Mouse (Mus musculus) neural tube, embryonic 14.5 days (tissue): ENCODE data around the gene Gas8. TPM values are rescaled to one million over a fixed set of nuclear protein-coding genes. Genes with fewer than 3 reads are reported as not detected.
"Not testable (repeated sequence)": the region's sequence is repeated elsewhere in the genome, so short reads cannot be mapped to it uniquely, and the experiment has no call there.

Experiments used
- ATAC-seq: fragments of 200-750 bp; cut with Nextera tagmentation; 2 replicates; pipeline ENCODE4 v1.8.0; 2017; ENCODE audit warnings: low read depth, mild to moderate bottlenecking, moderate TSS enrichment, moderate library complexity
- H3K27ac ChIP-seq: fragments of 300-500 bp; sonication (generic); 2 replicates; pipeline ENCODE4 v1.5.1; 2014; ENCODE audit warnings: low read depth, mild to moderate bottlenecking, control low read depth, low read length, moderate library complexity, mixed read lengths
- H3K27me3 ChIP-seq: fragments of 300-500 bp; sonication (generic); 2 replicates; pipeline ENCODE4 v1.6.1; 2014; ENCODE audit warnings: low read length; ENCODE audit not compliant: control insufficient read depth, insufficient read depth
- H3K36me3 ChIP-seq: fragments of 300-500 bp; sonication (generic); 2 replicates; pipeline ENCODE4 v1.6.1; 2014; ENCODE audit warnings: low read length, mixed read lengths; ENCODE audit not compliant: control insufficient read depth, insufficient read depth
- H3K4me1 ChIP-seq: fragments of 300-500 bp; sonication (generic); 2 replicates; pipeline ENCODE4 v1.6.1; 2014; ENCODE audit warnings: low read length; ENCODE audit not compliant: control insufficient read depth, insufficient read depth
- H3K4me2 ChIP-seq: fragments of 300-500 bp; sonication (generic); 2 replicates; pipeline ENCODE4 v1.6.1; 2014; ENCODE audit warnings: mild to moderate bottlenecking, low read depth, low read length, control low read depth
- H3K4me3 ChIP-seq: fragments of 300-500 bp; sonication (generic); 2 replicates; pipeline ENCODE4 v1.5.1; 2014; ENCODE audit warnings: low read depth, low read length, control low read depth, mixed read lengths
- H3K9ac ChIP-seq: fragments of 300-500 bp; sonication (generic); replicated peaks from 2 replicates; pipeline ENCODE4 v1.6.1; 2014; ENCODE audit warnings: low read depth, mild to moderate bottlenecking, control low read depth, low read length, mixed read lengths
- H3K9me3 ChIP-seq: fragments of 300-500 bp; sonication (generic); 2 replicates; pipeline ENCODE4 v1.6.1; 2016; ENCODE audit warnings: low read length; ENCODE audit not compliant: control insufficient read depth
- WGBS: fragments of 180-500 bp; shearing (Covaris S2); extraction: QIAGEN DNeasy Blood & Tissue Kit; methylation state at CpG from one replicate; pipeline ENCODE4 v1.1.7; 2014; 5-methylcytosine and 5-hydroxymethylcytosine counted together
- polyA plus RNA-seq: library from polyadenylated mRNA; unstranded; fragments of >200 nt; fragmentation: Nextera tagmentation; extraction: Ambion mirVana; gene quantifications from 2 replicates; pipeline ENCODE4 v1.2.1, GENCODE M21; 2014

Gas8 gene
- polyA plus RNA-seq, 1 experiment from 2014 or later, result 36.5 TPM

GRCm38 (mm10) chr8:123507153-123507552 is 11.5 kb upstream of the Gas8 start:
- Histone ChIP-seq H3K27ac (no peak overlapping the region), H3K9ac (no peak overlapping the region), H3K4me2 (no peak overlapping the region), H3K4me3 (no peak overlapping the region), H3K27me3 (no peaks in the 10 kb centered on the region), H3K9me3 (no peaks in the 10 kb centered on the region), H3K4me1 (no peaks in the 10 kb centered on the region), H3K36me3 (peaks cover 66% of the 10 kb centered on the region)
- WGBS, result 98% methylated on average over 5 of the region's 5 CpGs
- no peak for ATAC-seq

GRCm38 (mm10) chr8:123510819-123511218 is 7.8 kb upstream of the Gas8 start:
- H3K9ac ChIP-seq, result no peak overlapping the region
- no peaks in the 10 kb centered on the region for H3K27me3 ChIP-seq
- H3K4me1 ChIP-seq, result peaks cover 13% of the 10 kb centered on the region
- H3K4me3 ChIP-seq, result no peak overlapping the region
- no peak overlapping the region for H3K27ac ChIP-seq
- no peaks in the 10 kb centered on the region for H3K9me3 ChIP-seq
- WGBS, result 75% methylated on average over 5 of the region's 5 CpGs
- H3K4me2 ChIP-seq, result no peak overlapping the region
- peaks cover 34% of the 10 kb centered on the region for H3K36me3 ChIP-seq
- no peak for ATAC-seq

GRCm38 (mm10) chr8:123514136-123514535 is 4.5 kb upstream of the Gas8 start:
- under 1% methylated on average over 9 of the region's 9 CpGs for WGBS
- Histone ChIP-seq H3K9ac (peak overlapping the region; percentile 95), H3K27ac (peak overlapping the region; percentile 89), H3K4me3 (peak overlapping the region; percentile 70), H3K4me2 (peak overlapping the region; percentile 84), H3K27me3 (no peaks in the 10 kb centered on the region), H3K9me3 (no peaks in the 10 kb centered on the region), H3K4me1 (peaks cover 14% of the 10 kb centered on the region), H3K36me3 (peaks cover 4% of the 10 kb centered on the region; the same call in 1 of the 2 replicates)
- ATAC-seq, result no peak

GRCm38 (mm10) chr8:123514781-123515539 is 3.7 kb upstream of the Gas8 start, which contains the start of gene Dbndd1:
TSS of gene Dbndd1 (minus strand) at chr8:123515463.
- Histone ChIP-seq H3K27ac (peak within 1 kb of the TSS; percentile 89), H3K9ac (peak within 1 kb of the TSS; percentile 95), H3K36me3 (no peaks in the 10 kb centered on the region; the same call in 1 of the 2 replicates), H3K4me1 (peaks cover 20% of the 10 kb centered on the region), H3K4me3 (peak within 1 kb of the TSS; percentile 70), H3K4me2 (peak within 1 kb of the TSS; percentile 84), H3K27me3 (no peaks in the 10 kb centered on the region), H3K9me3 (no peaks in the 10 kb centered on the region)
- WGBS, result 1% methylated on average over 56 of the region's 63 CpGs
- ATAC-seq, result peak; percentile 69

- H3K27ac ChIP-seq, result peak overlapping the region; percentile 44; the same call in 1 of the 2 replicates
- peak overlapping the region; percentile 84 for H3K4me2 ChIP-seq
- H3K4me3 ChIP-seq, result peak overlapping the region; percentile 70
- H3K4me1 ChIP-seq, result peaks cover 20% of the 10 kb centered on the region
- no peak overlapping the region for H3K9ac ChIP-seq
- H3K27me3 ChIP-seq, result no peaks in the 10 kb centered on the region
- under 1% methylated on average over 8 of the region's 11 CpGs for WGBS
- H3K36me3 ChIP-seq, result no peaks in the 10 kb centered on the region; the same call in 1 of the 2 replicates
- H3K9me3 ChIP-seq, result no peaks in the 10 kb centered on the region
- ATAC-seq, result no peak; the same call in 1 of the 2 replicates
Observed at GRCm38 (mm10) chr8:123515540-123515897, 3.1 kb upstream of the Gas8 start.

- no peak overlapping the region for H3K27ac ChIP-seq
- ATAC-seq, result no peak
- no peaks in the 10 kb centered on the region; the same call in 1 of the 2 replicates for H3K36me3 ChIP-seq
- 28% methylated on average over 2 of the region's 2 CpGs for WGBS
- H3K4me3 ChIP-seq, result no peak overlapping the region
- no peaks in the 10 kb centered on the region for H3K9me3 ChIP-seq
- H3K4me2 ChIP-seq, result no peak overlapping the region
- peaks cover 20% of the 10 kb centered on the region for H3K4me1 ChIP-seq
- H3K27me3 ChIP-seq, result no peaks in the 10 kb centered on the region
- H3K9ac ChIP-seq, result no peak overlapping the region
Observed at GRCm38 (mm10) chr8:123516596-123516995, 2.0 kb upstream of the Gas8 start.

- H3K4me2 ChIP-seq, result peak overlapping the region; percentile 85
- H3K4me1 ChIP-seq, result peaks cover 11% of the 10 kb centered on the region
- 0 out of 2 replicates have a peak overlapping the region, but pooled peaks have one; percentile 49 for H3K9ac ChIP-seq
- H3K4me3 ChIP-seq, result peak overlapping the region; percentile 40; the same call in 1 of the 2 replicates
- no peak overlapping the region for H3K27ac ChIP-seq
- WGBS, result 38% methylated on average over 10 of the region's 10 CpGs
- no peaks in the 10 kb centered on the region for H3K9me3 ChIP-seq
- H3K27me3 ChIP-seq, result no peaks in the 10 kb centered on the region
- H3K36me3 ChIP-seq, result peaks cover 4% of the 10 kb centered on the region
- no peak for ATAC-seq
Observed at GRCm38 (mm10) chr8:123518172-123518571, 462 bp upstream of the Gas8 start.

- not testable (repeated sequence) for H3K4me2 ChIP-seq, H3K4me1 ChIP-seq, H3K4me3 ChIP-seq, H3K27ac ChIP-seq, ATAC-seq, H3K27me3 ChIP-seq, H3K9me3 ChIP-seq, H3K9ac ChIP-seq
- 96% methylated on average over 1 of the region's 1 CpGs for WGBS
- peaks cover 16% of the 10 kb centered on the region for H3K36me3 ChIP-seq
Observed at GRCm38 (mm10) chr8:123520048-123520447, 1.4 kb downstream of the Gas8 start.

- Histone ChIP-seq H3K27me3 (no peaks in the 10 kb centered on the region), H3K27ac (no peak overlapping the region), H3K9me3 (no peaks in the 10 kb centered on the region), H3K4me2 (no peak overlapping the region), H3K36me3 (peaks cover 73% of the 10 kb centered on the region), H3K4me1 (no peaks in the 10 kb centered on the region), H3K4me3 (no peak overlapping the region), H3K9ac (no peak overlapping the region)
- ATAC-seq, result no peak
- WGBS, result 94% methylated on average over 25 of the region's 25 CpGs
Observed at GRCm38 (mm10) chr8:123527720-123528489, 9.3 kb downstream of the Gas8 start.
